Mouse (Mus musculus): ENCODE results near the gene Mtcp1. TPM values are rescaled to one million over a fixed set of nuclear protein-coding genes. Genes with fewer than 3 reads are reported as not detected.

The Mtcp1 gene
- polyA plus RNA-seq, 1 experiment from 2014 or later: 10.6 TPM

Other genes with a start within 250 kb of the Mtcp1 start
- 46.8 and 57.8 TPM in 2 replicates for gene Fundc2, start 34.2 kb downstream of the Mtcp1 start, polyA plus RNA-seq (2015; fragmentation: Nextera tagmentation; extraction: Ambion mirVana)
- gene F8, start 34.0 kb downstream of the Mtcp1 start, polyA plus RNA-seq (2015; fragmentation: Nextera tagmentation; extraction: Ambion mirVana): 1.5 TPM in 2 replicates
- 20.6 and 23.9 TPM in 2 replicates for gene Cmc4, start within 50 bp of the Mtcp1 start, polyA plus RNA-seq (2015; fragmentation: Nextera tagmentation; extraction: Ambion mirVana)
- gene Brcc3, start within 50 bp of the Mtcp1 start, polyA plus RNA-seq (2015; fragmentation: Nextera tagmentation; extraction: Ambion mirVana): 69.8 and 74.4 TPM in 2 replicates
- 157 and 160 TPM in 2 replicates for gene Vbp1, start 97.7 kb upstream of the Mtcp1 start, polyA plus RNA-seq (2015; fragmentation: Nextera tagmentation; extraction: Ambion mirVana)
- gene Rab39b, start 161.6 kb upstream of the Mtcp1 start, polyA plus RNA-seq (2015; fragmentation: Nextera tagmentation; extraction: Ambion mirVana): 2.2 TPM in 2 replicates